Comparison of ENCODE assay signal across 7 mouse cellular contexts in genomic region chr7:30501159-30501558, GRCm38 (mm10). TPM values are rescaled to one million over a fixed set of nuclear protein-coding genes. Genes with fewer than 3 reads are reported as not detected.
"Had no signal": no experiment of that assay in that cellular context is flagged by ENCODE, and none has a peak within 500 bp of the region (broad histone marks: within the 10 kb centered on the region; RNA-seq: fewer than 3 reads in every experiment).

No protein-coding gene starts in this region.

RNA-seq across cellular contexts. Expression of gene Prodh2, which starts 7.7 kb away (rescaled TPM):
- total RNA-seq: layer of hippocampus, adult 18-20 months; megakaryocyte progenitor cell, adult 5-6 weeks had no signal
- polyA plus RNA-seq: limb, embryonic 13.5 days; midbrain, embryonic 15.5 days; neural tube, embryonic 13.5 days had no signal

RNA-seq across cellular contexts. Expression of gene Nphs1, which starts 43.0 kb away (rescaled TPM):
- total RNA-seq: liver, adult 2 months had no signal
- polyA plus RNA-seq: liver, adult 2 months; lung, embryonic 15.5 days had no signal

RNA-seq across cellular contexts. Expression of gene Kirrel2, which starts 43.7 kb away (rescaled TPM):
- total RNA-seq: liver, adult 2 months; megakaryocyte progenitor cell, adult 5-6 weeks had no signal
- polyA plus RNA-seq: liver, adult 2 months; lung, embryonic 15.5 days had no signal
